Mouse (Mus musculus) hindbrain, embryonic 11.5 days (tissue): ENCODE measurements at regions not wholly inside any gene's neighbourhood (a gene's known extent, or its start where the extent isn't known, plus 50 kb on each side); places are given as distances from the start of the nearest gene placed in this dataset.

Source experiments
- ATAC-seq: fragments of 200-750 bp; cut with Nextera tagmentation; 2 replicates; pipeline ENCODE4 v1.8.0; 2017; ENCODE audit warnings: mild to moderate bottlenecking, moderate TSS enrichment, moderate library complexity; ENCODE audit not compliant: low FRiP score
- DNase-seq: peaks from one replicate; pipeline ENCODE4 v3.0.0-alpha.2; 2015; ENCODE audit warnings: low spot score
- H3K27ac ChIP-seq: fragments of 300-500 bp; sonication (generic); 2 replicates; pipeline ENCODE4 v1.5.1; 2014; ENCODE audit warnings: mild to moderate bottlenecking, low read depth, low read length
- H3K27me3 ChIP-seq: fragments of 300-500 bp; sonication (generic); 2 replicates; pipeline ENCODE4 v1.6.1; 2014; ENCODE audit warnings: mild to moderate bottlenecking, low read length, moderate library complexity, mixed read lengths; ENCODE audit not compliant: control insufficient read depth, insufficient read depth
- H3K36me3 ChIP-seq: fragments of 300-500 bp; sonication (generic); 2 replicates; pipeline ENCODE4 v1.6.1; 2014; ENCODE audit warnings: mild to moderate bottlenecking, low read length, moderate library complexity, mixed read lengths; ENCODE audit not compliant: control insufficient read depth, insufficient read depth
- H3K4me1 ChIP-seq: fragments of 300-500 bp; sonication (generic); replicated peaks from 2 replicates; pipeline ENCODE4 v1.6.1; 2014; ENCODE audit warnings: low read length, mixed read lengths; ENCODE audit not compliant: control insufficient read depth, insufficient read depth
- H3K4me2 ChIP-seq: fragments of 300-500 bp; sonication (generic); replicated peaks from 2 replicates; pipeline ENCODE4 v1.6.1; 2014; ENCODE audit warnings: mild to moderate bottlenecking, low read depth, low read length
- H3K4me3 ChIP-seq: fragments of 300-500 bp; sonication (generic); 2 replicates; pipeline ENCODE4 v1.5.1; 2014; ENCODE audit warnings: low read depth, low read length
- H3K9ac ChIP-seq: fragments of 300-500 bp; sonication (generic); 2 replicates; pipeline ENCODE4 v1.6.1; 2014; ENCODE audit warnings: low read depth, low read length
- H3K9me3 ChIP-seq: fragments of 300-500 bp; sonication (generic); 2 replicates; pipeline ENCODE4 v1.6.1; 2016; ENCODE audit warnings: low read length; ENCODE audit not compliant: control insufficient read depth
- WGBS: fragments of 180-500 bp; shearing (Covaris S2); extraction: QIAGEN DNeasy Blood & Tissue Kit; methylation state at CpG from one replicate; pipeline ENCODE4 v1.1.7; 2014; 5-methylcytosine and 5-hydroxymethylcytosine counted together

- 25% methylated on average over 7 of the region's 7 CpGs for WGBS
- Histone ChIP-seq H3K4me3 (no peak overlapping the region), H3K4me2 (no peak overlapping the region)
Observed at GRCm38 (mm10) chr10:96263544-96263943, 127.1 kb downstream of the Gm5426 start.

GRCm38 (mm10) chr10:96264433-96264832 lies 128.0 kb downstream of the Gm5426 start:
- Histone ChIP-seq H3K36me3 (no peaks in the 10 kb centered on the region), H3K4me2 (no peak overlapping the region), H3K9ac (no peak overlapping the region), H3K27ac (no peak overlapping the region), H3K9me3 (no peaks in the 10 kb centered on the region), H3K27me3 (no peaks in the 10 kb centered on the region), H3K4me1 (no peaks in the 10 kb centered on the region), H3K4me3 (no peak overlapping the region)
- ATAC-seq (no peak), DNase-seq (peak; percentile 3)
- WGBS = 35% methylated on average over 5 of the region's 5 CpGs

More at GRCm38 (mm10) chr10:96263544-96263943, 127.1 kb downstream of the Gm5426 start:
- peak; percentile 37 for DNase-seq
- Histone ChIP-seq H3K36me3 (no peaks in the 10 kb centered on the region), H3K27ac (no peak overlapping the region), H3K4me1 (no peaks in the 10 kb centered on the region), H3K9ac (no peak overlapping the region), H3K9me3 (no peaks in the 10 kb centered on the region), H3K27me3 (no peaks in the 10 kb centered on the region)
- no peak for ATAC-seq

- Histone ChIP-seq H3K9ac (no peak overlapping the region), H3K9me3 (no peaks in the 10 kb centered on the region), H3K4me1 (no peaks in the 10 kb centered on the region), H3K36me3 (no peaks in the 10 kb centered on the region), H3K27me3 (no peaks in the 10 kb centered on the region), H3K4me3 (no peak overlapping the region), H3K27ac (no peak overlapping the region), H3K4me2 (no peak overlapping the region)
- ATAC-seq (no peak), DNase-seq (peak; percentile 2)
- WGBS = 79% methylated on average over 4 of the region's 4 CpGs
Observed at GRCm38 (mm10) chr10:96264866-96265265, 128.5 kb downstream of the Gm5426 start.

GRCm38 (mm10) chr10:96266100-96266735 lies 129.8 kb downstream of the Gm5426 start:
- DNase-seq (no peak), ATAC-seq (no peak)
- Histone ChIP-seq H3K4me2 (no peak overlapping the region), H3K4me1 (no peaks in the 10 kb centered on the region), H3K4me3 (no peak overlapping the region), H3K27me3 (no peaks in the 10 kb centered on the region), H3K36me3 (no peaks in the 10 kb centered on the region), H3K9me3 (no peaks in the 10 kb centered on the region), H3K9ac (no peak overlapping the region), H3K27ac (no peak overlapping the region)
- WGBS = 80% methylated on average over 9 of the region's 9 CpGs

GRCm38 (mm10) chr10:96267603-96268002 lies 131.2 kb downstream of the Gm5426 start:
- WGBS = 83% methylated on average over 4 of the region's 4 CpGs
- Histone ChIP-seq H3K4me3 (no peak overlapping the region), H3K27ac (no peak overlapping the region), H3K4me2 (no peak overlapping the region), H3K4me1 (no peaks in the 10 kb centered on the region), H3K36me3 (no peaks in the 10 kb centered on the region), H3K27me3 (no peaks in the 10 kb centered on the region), H3K9me3 (no peaks in the 10 kb centered on the region), H3K9ac (no peak overlapping the region)
- no peak for DNase-seq
- ATAC-seq = no peak

- 86% methylated on average over 7 of the region's 7 CpGs for WGBS
- H3K4me1 ChIP-seq = no peaks in the 10 kb centered on the region
- no peak overlapping the region for H3K4me2 ChIP-seq
- no peak for DNase-seq
- no peak overlapping the region for H3K27ac ChIP-seq
- no peak for ATAC-seq
- H3K9me3 ChIP-seq = no peaks in the 10 kb centered on the region
- H3K4me3 ChIP-seq = no peak overlapping the region
- H3K36me3 ChIP-seq = no peaks in the 10 kb centered on the region
- H3K27me3 ChIP-seq = no peaks in the 10 kb centered on the region
- H3K9ac ChIP-seq = no peak overlapping the region
Observed at GRCm38 (mm10) chr10:96273607-96274365, 137.4 kb downstream of the Gm5426 start.

- no peak overlapping the region for H3K27ac ChIP-seq
- H3K4me1 ChIP-seq = no peaks in the 10 kb centered on the region
- H3K9ac ChIP-seq = no peak overlapping the region
- H3K9me3 ChIP-seq = no peaks in the 10 kb centered on the region
- 94% methylated on average over 6 of the region's 6 CpGs for WGBS
- no peak overlapping the region for H3K4me2 ChIP-seq
- no peak overlapping the region for H3K4me3 ChIP-seq
- H3K36me3 ChIP-seq = no peaks in the 10 kb centered on the region
- no peaks in the 10 kb centered on the region for H3K27me3 ChIP-seq
- DNase-seq = no peak
- no peak for ATAC-seq
Observed at GRCm38 (mm10) chr10:96280149-96280548, 143.7 kb downstream of the Gm5426 start.

GRCm38 (mm10) chr10:96285407-96286093 lies 149.1 kb downstream of the Gm5426 start:
- H3K27ac ChIP-seq = no peak overlapping the region
- no peaks in the 10 kb centered on the region for H3K27me3 ChIP-seq
- no peak for ATAC-seq
- no peak overlapping the region for H3K4me3 ChIP-seq
- no peaks in the 10 kb centered on the region for H3K9me3 ChIP-seq
- H3K4me2 ChIP-seq = no peak overlapping the region
- no peak for DNase-seq
- H3K36me3 ChIP-seq = no peaks in the 10 kb centered on the region
- 79% methylated on average over 10 of the region's 10 CpGs for WGBS
- no peaks in the 10 kb centered on the region for H3K4me1 ChIP-seq
- no peak overlapping the region for H3K9ac ChIP-seq
